In the genomic region with DNA sequence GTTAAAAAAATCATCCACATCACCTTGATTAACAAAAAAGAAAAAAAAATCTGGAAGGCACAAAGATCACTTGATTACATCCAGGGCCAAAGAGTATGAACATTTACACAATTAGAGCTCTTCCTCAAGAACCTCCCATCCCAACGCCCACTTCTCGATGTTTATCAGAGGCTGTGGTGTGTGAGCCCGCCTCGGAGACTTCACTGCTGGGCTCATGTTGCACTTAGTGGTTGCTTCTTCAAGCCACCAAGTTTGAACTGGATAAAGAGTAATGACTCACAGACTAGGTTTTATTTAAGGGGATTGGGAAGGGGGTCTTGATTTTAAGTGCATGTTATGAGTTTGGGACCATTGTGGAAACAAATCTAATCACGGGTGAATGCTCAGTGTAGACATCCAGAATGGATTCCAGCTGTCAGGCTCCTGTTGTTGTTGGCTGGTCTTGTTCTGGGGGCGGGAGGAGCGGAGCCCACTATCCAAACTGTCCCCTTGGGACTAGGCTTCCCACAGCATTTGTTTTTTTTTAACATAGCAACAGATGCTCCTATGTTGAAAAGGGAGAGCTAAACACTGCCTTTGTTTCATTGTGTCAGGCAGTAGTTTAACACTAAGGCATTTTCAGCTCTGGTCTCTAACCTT, we compare ENCODE assay signal across 9 mouse cellular contexts.
A peak's percentile ranks its signal among the peaks of the same experiment; 100 is the strongest.
DNase-seq lines count a peak whose midpoint lies in the region; ATAC-seq lines count a peak whose summit lies in the region.
"Had no signal": no experiment of that assay in that cellular context is flagged by ENCODE, and none has a peak within 500 bp of the region (broad histone marks: within the 10 kb centered on the region; RNA-seq: fewer than 3 reads in every experiment).

No protein-coding gene starts in this region.

- no peak overlapping the region for H3K27ac ChIP-seq in midbrain, embryonic 14.5 days (replicated peaks; ENCODE audit: low read depth, low read length)
- no peak overlapping the region for H3K27ac ChIP-seq in midbrain, embryonic 11.5 days (ENCODE audit: low read depth, low read length)
- peak overlapping the region; percentile 81 for H3K27ac ChIP-seq in heart, embryonic 13.5 days (replicated peaks)
- H3K27ac ChIP-seq in kidney, embryonic 16.5 days (ENCODE audit: low read length) = peak overlapping the region; percentile 90
- peak overlapping the region; percentile 84 for H3K27ac ChIP-seq in stomach, embryonic 16.5 days (ENCODE audit: low read length)

- no peaks in the 10 kb centered on the region for H3K4me1 ChIP-seq in midbrain, embryonic 14.5 days (ENCODE audit: control insufficient read depth, insufficient read depth, low read length)
- H3K4me1 ChIP-seq in midbrain, embryonic 11.5 days (ENCODE audit: control insufficient read depth, insufficient read depth, low read length) = no peaks in the 10 kb centered on the region
- H3K4me1 ChIP-seq in heart, embryonic 13.5 days = peaks cover 71% of the 10 kb centered on the region
- peaks cover 41% of the 10 kb centered on the region for H3K4me1 ChIP-seq in kidney, embryonic 16.5 days (ENCODE audit: insufficient read depth, low read length)
- H3K4me1 ChIP-seq in stomach, embryonic 16.5 days (ENCODE audit: control insufficient read depth, insufficient read depth, low read length) = 0 out of 2 replicates have a peak, but pooled peaks cover 6% of the 10 kb centered on the region

- H3K9ac ChIP-seq in midbrain, embryonic 14.5 days (replicated peaks; ENCODE audit: low read length) = no peak overlapping the region
- no peak overlapping the region for H3K9ac ChIP-seq in midbrain, embryonic 11.5 days (ENCODE audit: low read length)
- H3K9ac ChIP-seq in heart, embryonic 13.5 days = peak overlapping the region; percentile 64; the same call in 1 of the 2 replicates
- H3K9ac ChIP-seq in kidney, embryonic 16.5 days (replicated peaks; ENCODE audit: low read length) = no peak overlapping the region; the same call in 1 of the 2 replicates
- no peak overlapping the region for H3K9ac ChIP-seq in stomach, embryonic 16.5 days (ENCODE audit: low read length)

- ATAC-seq in midbrain, embryonic 14.5 days (ENCODE audit: low FRiP score, low TSS enrichment) = no peak
- no peak for ATAC-seq in midbrain, embryonic 11.5 days (ENCODE audit: low FRiP score)
- no peak for ATAC-seq in heart, embryonic 13.5 days (ENCODE audit: extremely low read depth, insufficient number of reproducible peaks, low FRiP score, low TSS enrichment)
- peak; percentile 87 for ATAC-seq in kidney, embryonic 16.5 days (ENCODE audit: low FRiP score, low TSS enrichment)
- ATAC-seq in stomach, embryonic 16.5 days (ENCODE audit: insufficient read depth, low FRiP score) = peak; percentile 78

- DNase-seq in midbrain, embryonic 14.5 days = peak; percentile 37
- no peak for DNase-seq in midbrain, embryonic 11.5 days (ENCODE audit: low spot score, missing footprints)
- DNase-seq in cerebellum, adult 11 months = no peak
- no peak for DNase-seq in urinary bladder, adult 2 months (ENCODE audit: low spot score)
- no peak for DNase-seq in urinary bladder, postnatal 25 days (ENCODE audit: low spot score)
- DNase-seq: cerebellum, adult 8-10 months had no signal

- no peaks in the 10 kb centered on the region for H3K36me3 ChIP-seq in midbrain, embryonic 14.5 days (ENCODE audit: control insufficient read depth, insufficient read depth, low read length)
- no peaks in the 10 kb centered on the region for H3K36me3 ChIP-seq in midbrain, embryonic 11.5 days (ENCODE audit: control insufficient read depth, insufficient read depth, low read length)
- no peaks in the 10 kb centered on the region for H3K36me3 ChIP-seq in heart, embryonic 13.5 days
- no peaks in the 10 kb centered on the region for H3K36me3 ChIP-seq in kidney, embryonic 16.5 days (ENCODE audit: insufficient read depth, low read length)
- H3K36me3 ChIP-seq in stomach, embryonic 16.5 days (ENCODE audit: control insufficient read depth, insufficient read depth, low read length) = no peaks in the 10 kb centered on the region

- H3K27me3 ChIP-seq in midbrain, embryonic 14.5 days (ENCODE audit: control insufficient read depth, insufficient read depth, low read length) = no peaks in the 10 kb centered on the region
- no peaks in the 10 kb centered on the region for H3K27me3 ChIP-seq in midbrain, embryonic 11.5 days (ENCODE audit: control insufficient read depth, insufficient read depth, low read length)
- no peaks in the 10 kb centered on the region for H3K27me3 ChIP-seq in heart, embryonic 13.5 days (replicated peaks)
- H3K27me3 ChIP-seq in kidney, embryonic 16.5 days (ENCODE audit: insufficient read depth, low read length) = no peaks in the 10 kb centered on the region
- no peaks in the 10 kb centered on the region for H3K27me3 ChIP-seq in stomach, embryonic 16.5 days (ENCODE audit: control insufficient read depth, insufficient read depth, low read length)

- H3K9me3 ChIP-seq in midbrain, embryonic 14.5 days (ENCODE audit: control insufficient read depth, low read length) = no peaks in the 10 kb centered on the region
- no peaks in the 10 kb centered on the region for H3K9me3 ChIP-seq in midbrain, embryonic 11.5 days (ENCODE audit: control insufficient read depth, low read length)
- H3K9me3 ChIP-seq in heart, embryonic 13.5 days = no peaks in the 10 kb centered on the region
- no peaks in the 10 kb centered on the region for H3K9me3 ChIP-seq in kidney, embryonic 16.5 days (ENCODE audit: low read length)
- no peaks in the 10 kb centered on the region for H3K9me3 ChIP-seq in stomach, embryonic 16.5 days (replicated peaks; ENCODE audit: control insufficient read depth, low read length)

- no peak overlapping the region for H3K4me2 ChIP-seq in midbrain, embryonic 14.5 days (ENCODE audit: low read length)
- no peak overlapping the region for H3K4me2 ChIP-seq in midbrain, embryonic 11.5 days
- peak overlapping the region; percentile 31 for H3K4me2 ChIP-seq in heart, embryonic 13.5 days
- H3K4me2 ChIP-seq in kidney, embryonic 16.5 days (replicated peaks; ENCODE audit: low read depth, low read length) = peak overlapping the region; percentile 20
- H3K4me2 ChIP-seq in stomach, embryonic 16.5 days (ENCODE audit: low read depth, low read length) = peak overlapping the region; percentile 36; the same call in 1 of the 2 replicates

- WGBS in midbrain, embryonic 14.5 days = 64% methylated on average over 7 of the region's 7 CpGs
- 74% methylated on average over 7 of the region's 7 CpGs for WGBS in midbrain, embryonic 11.5 days
- WGBS in heart, embryonic 13.5 days = 24% methylated on average over 7 of the region's 7 CpGs
- 10% methylated on average over 7 of the region's 7 CpGs for WGBS in kidney, embryonic 16.5 days
- 40% methylated on average over 7 of the region's 7 CpGs for WGBS in stomach, embryonic 16.5 days

- H3K4me3 ChIP-seq in midbrain, embryonic 14.5 days (replicated peaks; ENCODE audit: low read depth, low read length) = no peak overlapping the region
- H3K4me3 ChIP-seq in midbrain, embryonic 11.5 days (ENCODE audit: low read depth, low read length) = no peak overlapping the region
- no peak overlapping the region for H3K4me3 ChIP-seq in heart, embryonic 13.5 days
- no peak overlapping the region for H3K4me3 ChIP-seq in kidney, embryonic 16.5 days (ENCODE audit: low read length)
- no peak overlapping the region for H3K4me3 ChIP-seq in stomach, embryonic 16.5 days (replicated peaks; ENCODE audit: low read length)

Comparison
In these comparisons a context has a peak if more than half of its experiments do, and no peak if none do; other contexts are left out.
1. ATAC-seq: peak in kidney, embryonic 16.5 days (single experiment) and stomach, embryonic 16.5 days (single experiment); none in midbrain, embryonic 14.5 days (single experiment), midbrain, embryonic 11.5 days (single experiment) and heart, embryonic 13.5 days (single experiment).
2. H3K27ac ChIP-seq: peak in heart, embryonic 13.5 days (single experiment), kidney, embryonic 16.5 days (single experiment) and stomach, embryonic 16.5 days (single experiment); none in midbrain, embryonic 14.5 days (single experiment) and midbrain, embryonic 11.5 days (single experiment).
3. H3K4me2 ChIP-seq: peak in heart, embryonic 13.5 days (single experiment), kidney, embryonic 16.5 days (single experiment) and stomach, embryonic 16.5 days (single experiment); none in midbrain, embryonic 14.5 days (single experiment) and midbrain, embryonic 11.5 days (single experiment).